Mouse (Mus musculus) heart, adult 2 months (tissue): ENCODE data around the gene Btbd3. TPM values are rescaled to one million over a fixed set of nuclear protein-coding genes. Genes with fewer than 3 reads are reported as not detected.

Source experiments
- DNase-seq, 2 experiments: peaks; one replicate each; pipeline ENCODE4 v3.0.0; 2021
- H3K27ac ChIP-seq: fragments of 200-600 bp; 2 replicates; pipeline ENCODE4 v1.8.1; 2022
- H3K27me3 ChIP-seq: fragments of 200-500 bp; 2 replicates; pipeline ENCODE4 v1.6.1; 2012; ENCODE audit warnings: mild to moderate bottlenecking, low read length, inconsistent platforms, mixed read lengths; ENCODE audit not compliant: control insufficient read depth, insufficient read depth
- H3K36me3 ChIP-seq: fragments of 200-500 bp; 2 replicates; pipeline ENCODE4 v1.6.1; 2012; ENCODE audit warnings: low read length, inconsistent platforms; ENCODE audit not compliant: control insufficient read depth, insufficient read depth
- H3K4me1 ChIP-seq: fragments of 200-500 bp; 2 replicates; pipeline ENCODE4 v1.6.1; 2011; ENCODE audit warnings: low read length; ENCODE audit not compliant: control insufficient read depth, insufficient read depth
- H3K4me3 ChIP-seq: fragments of 200-600 bp; 2 replicates; pipeline ENCODE4 v1.8.1; 2022
- H3K79me2 ChIP-seq: fragments of 200-500 bp; replicated peaks from 2 replicates; pipeline ENCODE4 v1.6.1; 2012; ENCODE audit warnings: mild to moderate bottlenecking, inconsistent platforms, low read length, moderate library complexity, mixed read lengths; ENCODE audit not compliant: control insufficient read depth, insufficient read depth
- H3K9ac ChIP-seq: fragments of 200-500 bp; 2 replicates; pipeline ENCODE4 v1.6.1; 2012; ENCODE audit warnings: low read depth, mild to moderate bottlenecking, control low read depth, inconsistent platforms, low read length, mixed read lengths
- CTCF ChIP-seq: fragments of 200-600 bp; IDR thresholded peaks from 2 replicates; pipeline ENCODE4 v1.8.1; 2022; ENCODE audit warnings: antibody characterized with exemption, mild to moderate bottlenecking, moderate library complexity
- EP300 ChIP-seq: fragments of 200-500 bp; IDR thresholded peaks from 2 replicates; pipeline ENCODE4 v1.6.1; 2011; ENCODE audit warnings: low read depth, low read length, control low read depth; ENCODE audit not compliant: insufficient read depth
- POLR2A ChIP-seq: fragments of 200-500 bp; IDR thresholded peaks from 2 replicates; pipeline ENCODE4 v1.6.1; 2011; ENCODE audit warnings: mild to moderate bottlenecking, low read depth, low read length, control low read depth; ENCODE audit not compliant: insufficient read depth
- WGBS: fragments of 180-500 bp; shearing (Covaris S2); methylation state at CpG from one replicate; pipeline ENCODE4 v1.1.7; 2018; 5-methylcytosine and 5-hydroxymethylcytosine counted together
- intact Hi-C: fragments of 180-260 bp; cut with DNase I; formaldehyde crosslinking; loops from one replicate; pipeline ENCODE4 v1.15.1; 2025
- polyA plus RNA-seq: library from polyadenylated mRNA; depleted of rRNA; stranded (reverse); fragments of >200 nt; gene quantifications from 2 replicates; pipeline ENCODE4 v1.2.3, GENCODE M21; 2012
- total RNA-seq, 2 experiments: library from RNA; stranded (reverse); gene quantifications; 2 replicates each; pipeline ENCODE4 v1.2.3; 2021

Btbd3 gene
- total and polyA plus RNA-seq, 3 experiments, result 7.1 to 14.4 (median 12.9) TPM

DNA sequence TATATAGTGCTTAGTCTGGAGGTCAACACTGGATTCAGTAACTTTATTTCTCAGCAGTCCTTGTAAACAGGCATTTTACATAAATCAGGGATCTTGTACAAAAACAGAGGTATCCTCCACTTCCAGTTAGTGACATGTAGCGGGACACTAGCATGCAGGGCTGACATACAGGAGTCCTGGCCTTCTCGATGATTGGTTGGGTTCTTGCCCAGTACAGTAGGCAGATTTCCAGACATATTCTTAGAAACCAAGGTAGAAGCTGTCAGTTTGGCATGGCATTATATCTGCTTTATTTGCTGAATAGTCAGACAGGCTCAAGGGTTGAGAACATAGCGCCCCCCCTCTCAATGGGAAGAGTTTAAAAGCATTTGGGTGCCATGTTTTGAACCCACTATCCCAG lies 191.3 kb downstream of the Btbd3 start:
- no peak for TF ChIP-seq EP300
- no peak for TF ChIP-seq POLR2A
- TF ChIP-seq CTCF, result no peak
- DNase-seq, result no peak
- Histone ChIP-seq H3K27ac (no peak overlapping the region), H3K4me3 (no peak overlapping the region), H3K36me3 (no peaks in the 10 kb centered on the region), H3K27me3 (no peaks in the 10 kb centered on the region), H3K79me2 (no peaks in the 10 kb centered on the region), H3K4me1 (no peaks in the 10 kb centered on the region), H3K9ac (no peak overlapping the region)
- intact Hi-C loops, result no loop called here
- WGBS, result 79% methylated on average over 3 of the region's 3 CpGs

DNA sequence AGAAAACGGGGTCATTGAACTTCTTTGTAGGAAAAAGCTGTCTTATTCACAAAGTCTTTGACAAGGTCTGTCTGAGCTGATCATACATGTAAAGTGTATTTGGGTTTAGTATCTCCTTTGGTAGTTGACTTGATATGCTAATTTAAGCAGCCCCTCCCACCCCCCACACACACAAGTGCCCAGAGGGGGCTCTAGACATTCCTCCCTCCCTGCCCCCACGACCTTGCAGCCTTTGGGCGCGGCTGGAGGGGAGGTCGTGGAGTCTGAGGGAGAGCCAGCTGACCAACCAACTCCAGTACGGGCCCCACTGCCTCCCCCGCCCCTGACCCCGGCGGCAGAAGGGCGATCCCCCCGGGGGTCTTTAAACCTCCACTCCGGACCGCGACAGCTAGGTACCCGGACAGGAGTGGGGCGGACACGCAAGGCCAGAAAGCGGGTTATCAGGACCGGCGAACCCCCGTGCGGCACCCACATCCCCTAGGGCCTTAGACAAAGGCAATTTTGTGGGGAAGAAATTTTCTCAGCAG lies 211.7 kb downstream of the Btbd3 start:
- no peak for DNase-seq
- no peak overlapping the region for H3K27ac ChIP-seq
- no peak overlapping the region for H3K4me3 ChIP-seq
- no peaks in the 10 kb centered on the region for H3K36me3 ChIP-seq
- H3K27me3 ChIP-seq, result no peaks in the 10 kb centered on the region
- H3K9ac ChIP-seq, result no peak overlapping the region
- no peak for TF ChIP-seq POLR2A
- TF ChIP-seq EP300, result no peak
- no peak for TF ChIP-seq CTCF
- no peaks in the 10 kb centered on the region for H3K4me1 ChIP-seq
- intact Hi-C loops, result no loop called here
- no peaks in the 10 kb centered on the region for H3K79me2 ChIP-seq
- WGBS, result 70% methylated on average over 22 of the region's 22 CpGs

DNA sequence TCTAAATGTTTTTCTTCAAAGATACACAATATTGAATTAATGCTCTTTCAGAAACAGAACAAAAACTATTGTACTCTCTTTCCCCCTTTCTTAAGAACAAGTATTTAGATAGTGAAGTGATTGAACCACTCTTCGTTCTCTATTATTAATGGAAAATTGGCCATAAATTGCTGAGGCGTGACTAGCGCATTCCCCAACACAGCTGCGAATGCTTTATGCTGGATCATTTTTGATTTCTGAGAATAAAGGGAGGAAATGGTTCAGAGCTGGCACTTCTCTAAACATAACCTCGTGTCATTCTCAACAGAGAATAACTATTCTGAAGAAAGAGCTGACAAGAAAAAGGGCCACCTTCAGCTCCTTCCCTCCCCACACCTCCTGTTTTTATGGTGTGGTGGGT lies 217.0 kb downstream of the Btbd3 start:
- Histone ChIP-seq H3K4me1 (no peaks in the 10 kb centered on the region), H3K79me2 (no peaks in the 10 kb centered on the region), H3K27ac (no peak overlapping the region), H3K4me3 (no peak overlapping the region), H3K36me3 (no peaks in the 10 kb centered on the region), H3K27me3 (no peaks in the 10 kb centered on the region), H3K9ac (no peak overlapping the region)
- 75% methylated on average over 5 of the region's 5 CpGs for WGBS
- intact Hi-C loops, result no loop called here
- no peak for TF ChIP-seq POLR2A
- TF ChIP-seq EP300, result no peak
- DNase-seq, result no peak

- H3K79me2 ChIP-seq, result no peaks in the 10 kb centered on the region
- H3K27ac ChIP-seq, result no peak overlapping the region
- WGBS, result 63% methylated on average over 3 of the region's 3 CpGs
- intact Hi-C loops, result no loop called here
- no peak overlapping the region for H3K9ac ChIP-seq
- H3K4me1 ChIP-seq, result no peaks in the 10 kb centered on the region
- no peak overlapping the region for H3K4me3 ChIP-seq
- H3K36me3 ChIP-seq, result no peaks in the 10 kb centered on the region
- no peaks in the 10 kb centered on the region for H3K27me3 ChIP-seq
- TF ChIP-seq CTCF (no peak), POLR2A (no peak), EP300 (no peak)
- DNase-seq, result no peak
Observed at GRCm38 (mm10) chr2:138476486-138476885, 220.1 kb downstream of the Btbd3 start.

DNA sequence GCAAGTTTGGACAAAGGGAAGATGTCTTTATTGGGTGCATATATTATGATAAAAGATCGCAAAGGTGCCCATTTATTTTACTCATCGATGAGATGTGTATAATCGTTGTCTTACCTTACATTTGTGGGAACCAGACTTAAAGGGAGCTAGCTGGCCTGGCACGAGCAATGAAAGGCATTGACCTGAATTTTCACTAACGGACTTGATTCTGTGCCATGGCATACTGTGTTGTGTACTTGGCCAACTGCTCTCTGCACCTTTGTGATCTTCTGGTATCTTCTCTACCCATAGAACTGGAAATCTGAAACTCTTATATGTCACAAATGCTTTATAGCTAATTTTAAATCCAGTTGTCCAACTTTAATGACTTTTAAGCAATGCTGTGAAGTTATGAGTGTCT lies 220.9 kb downstream of the Btbd3 start:
- H3K4me3 ChIP-seq, result no peak overlapping the region

DNA sequence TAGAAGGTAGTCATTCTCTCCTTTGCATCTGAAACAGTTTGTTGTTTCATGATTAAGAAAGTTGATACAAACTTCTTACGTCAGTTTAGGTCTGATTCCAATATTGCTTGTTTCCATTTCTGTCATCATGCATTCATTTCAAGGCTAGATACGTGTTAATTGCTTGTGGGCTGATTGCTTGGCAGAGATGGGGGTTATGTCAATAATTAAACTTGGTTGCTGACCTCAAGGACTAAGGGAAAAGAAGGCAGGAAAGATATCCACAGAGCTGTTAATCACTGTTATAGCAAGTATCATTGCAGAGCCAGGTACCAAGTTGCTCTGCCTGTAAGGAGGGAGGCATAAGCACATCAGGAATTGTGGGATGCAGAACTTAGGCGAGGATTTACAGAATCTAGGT lies 226.2 kb downstream of the Btbd3 start:
- no peak overlapping the region for H3K27ac ChIP-seq
- H3K36me3 ChIP-seq, result no peaks in the 10 kb centered on the region
- WGBS, result 73% methylated on average over 3 of the region's 3 CpGs
- intact Hi-C loops, result no loop called here
- DNase-seq, result no peak
- no peak overlapping the region for H3K9ac ChIP-seq
- no peaks in the 10 kb centered on the region for H3K4me1 ChIP-seq
- H3K79me2 ChIP-seq, result no peaks in the 10 kb centered on the region
- no peak for TF ChIP-seq CTCF
- no peak for TF ChIP-seq POLR2A
- no peak for TF ChIP-seq EP300
- H3K4me3 ChIP-seq, result no peak overlapping the region
- H3K27me3 ChIP-seq, result no peaks in the 10 kb centered on the region

More for the DNA sequence above, 220.9 kb downstream of the Btbd3 start:
- no peaks in the 10 kb centered on the region for H3K36me3 ChIP-seq
- H3K9ac ChIP-seq, result no peak overlapping the region
- 90% methylated on average over 5 of the region's 5 CpGs for WGBS
- H3K27ac ChIP-seq, result no peak overlapping the region
- TF ChIP-seq EP300 (no peak), CTCF (no peak), POLR2A (no peak)
- H3K79me2 ChIP-seq, result no peaks in the 10 kb centered on the region
- H3K27me3 ChIP-seq, result no peaks in the 10 kb centered on the region
- no peaks in the 10 kb centered on the region for H3K4me1 ChIP-seq
- no peak for DNase-seq
- intact Hi-C loops, result no loop called here
